In genomic region chr7:19016042-19016441, GRCm38 (mm10) we compare ENCODE assay signal across 26 mouse cellular contexts. TPM values are rescaled to one million over a fixed set of nuclear protein-coding genes. Genes with fewer than 3 reads are reported as not detected.
DNase-seq lines count a peak whose midpoint lies in the region; ATAC-seq and TF ChIP-seq lines count a peak whose summit lies in the region.
"Had no signal": no experiment of that assay in that cellular context is flagged by ENCODE, and none has a peak within 500 bp of the region (broad histone marks: within the 10 kb centered on the region; RNA-seq: fewer than 3 reads in every experiment).

No protein-coding gene starts in this region.

- no peaks in the 10 kb centered on the region for H3K27me3 ChIP-seq in liver, adult 2 months (ENCODE audit: control insufficient read depth, insufficient read depth, low read length)
- H3K27me3 ChIP-seq in liver, embryonic 11.5 days (replicated peaks; ENCODE audit: control insufficient read depth, insufficient read depth, low read length): peaks cover 9% of the 10 kb centered on the region
- H3K27me3 ChIP-seq in liver, embryonic 16.5 days (ENCODE audit: control insufficient read depth, insufficient read depth, low read depth, low read length): peaks cover 13% of the 10 kb centered on the region
- no peaks in the 10 kb centered on the region for H3K27me3 ChIP-seq in liver, postnatal 0 days (ENCODE audit: insufficient read depth, low read length)
- H3K27me3 ChIP-seq in liver, embryonic 12.5 days (replicated peaks): peaks cover 53% of the 10 kb centered on the region
- H3K27me3 ChIP-seq: Patski had no signal

- no peaks in the 10 kb centered on the region for H3K9me3 ChIP-seq in liver, embryonic 11.5 days (ENCODE audit: control insufficient read depth, low read length)
- no peaks in the 10 kb centered on the region for H3K9me3 ChIP-seq in liver, embryonic 16.5 days (replicated peaks; ENCODE audit: control insufficient read depth, low read length)
- H3K9me3 ChIP-seq in liver, postnatal 0 days (ENCODE audit: low read length): no peaks in the 10 kb centered on the region
- H3K9me3 ChIP-seq in liver, embryonic 12.5 days (replicated peaks): no peaks in the 10 kb centered on the region
- H3K9me3 ChIP-seq: G1E had no signal

- H3K36me3 ChIP-seq in liver, adult 2 months (ENCODE audit: control insufficient read depth, insufficient read depth, low read length): peaks cover 12% of the 10 kb centered on the region; the same call in 1 of the 2 replicates
- H3K36me3 ChIP-seq in liver, embryonic 11.5 days (ENCODE audit: control insufficient read depth, insufficient read depth, low read length): no peaks in the 10 kb centered on the region
- H3K36me3 ChIP-seq in liver, embryonic 16.5 days (ENCODE audit: control insufficient read depth, insufficient read depth): no peaks in the 10 kb centered on the region
- H3K36me3 ChIP-seq in liver, postnatal 0 days (replicated peaks; ENCODE audit: insufficient read depth, low read length): peaks cover 3% of the 10 kb centered on the region; the same call in 1 of the 2 replicates
- H3K36me3 ChIP-seq in liver, embryonic 12.5 days: 0 out of 2 replicates have a peak, but pooled peaks cover 5% of the 10 kb centered on the region
- H3K36me3 ChIP-seq: G1E had no signal

- no peaks in the 10 kb centered on the region for H3K79me2 ChIP-seq in liver, adult 2 months (ENCODE audit: control insufficient read depth, insufficient read depth, low read length)

- peak; percentile 97 for DNase-seq in liver, adult 2 months (ENCODE audit: extremely low read depth, low read depth, low spot score)
- DNase-seq in liver, embryonic 11.5 days (ENCODE audit: low spot score): no peak
- no peak for DNase-seq in liver
- DNase-seq in liver, postnatal 0 days: no peak
- DNase-seq: adrenal gland, adult 2 months; adrenal gland, adult 8-10 months; adrenal gland, postnatal 10 days; adrenal gland, postnatal 14 days; adrenal gland, postnatal 25 days; adrenal gland, postnatal 36 days; B cell, adult 2 months; cerebellum, adult 11 months; cerebellum, adult 11-12 months; cerebellum, adult 18-20 months had no signal

- TF ChIP-seq EP300 in liver, postnatal 0 days (IDR thresholded peaks at IDR 0.05; ENCODE audit: low read depth): peak; percentile 49; the same call in 1 of the 2 replicates

- no peak for TF ChIP-seq POLR2A in liver, adult 2 months (IDR thresholded peaks at IDR 0.05; ENCODE audit: extremely low read depth, insufficient read depth, low read length)

- peaks cover 50% of the 10 kb centered on the region for H3K4me1 ChIP-seq in liver, adult 2 months (ENCODE audit: control insufficient read depth, insufficient read depth, low read length)
- peaks cover 10% of the 10 kb centered on the region for H3K4me1 ChIP-seq in liver, embryonic 11.5 days (replicated peaks; ENCODE audit: control insufficient read depth, insufficient read depth, low read length)
- peaks cover 5% of the 10 kb centered on the region; the same call in 1 of the 2 replicates for H3K4me1 ChIP-seq in liver, embryonic 16.5 days (ENCODE audit: control insufficient read depth, low read depth, low read length)
- H3K4me1 ChIP-seq in liver, postnatal 0 days (ENCODE audit: insufficient read depth): peaks cover 18% of the 10 kb centered on the region
- peaks cover 31% of the 10 kb centered on the region for H3K4me1 ChIP-seq in liver, embryonic 12.5 days

- H3K9ac ChIP-seq in liver, adult 2 months (ENCODE audit: low read depth, low read length): peak overlapping the region; percentile 28; the same call in 1 of the 2 replicates
- H3K9ac ChIP-seq in liver, embryonic 11.5 days (ENCODE audit: low read depth, low read length): no peak overlapping the region
- no peak overlapping the region for H3K9ac ChIP-seq in liver, embryonic 16.5 days (ENCODE audit: low read depth, low read length)
- no peak overlapping the region for H3K9ac ChIP-seq in liver, postnatal 0 days (replicated peaks)
- no peak overlapping the region for H3K9ac ChIP-seq in liver, embryonic 12.5 days

- H3K4me2 ChIP-seq in liver, embryonic 11.5 days: no peak overlapping the region
- H3K4me2 ChIP-seq in liver, embryonic 16.5 days (ENCODE audit: low read depth, low read length): no peak overlapping the region
- H3K4me2 ChIP-seq in liver, postnatal 0 days (ENCODE audit: low read depth, low read length): no peak overlapping the region
- no peak overlapping the region for H3K4me2 ChIP-seq in liver, embryonic 12.5 days

- ATAC-seq in liver, embryonic 11.5 days (replicated peaks; ENCODE audit: low FRiP score): no peak
- peak; percentile 24; the same call in 1 of the 2 replicates for ATAC-seq in liver, embryonic 16.5 days (ENCODE audit: low read depth)
- peak; percentile 59 for ATAC-seq in liver, postnatal 0 days
- no peak for ATAC-seq in liver, embryonic 12.5 days
- ATAC-seq: activated CD4-positive, CD25-positive, alpha-beta regulatory T cell, adult 4 months; CD4-positive, CD25-positive, alpha-beta regulatory T cell, adult 4 months; Patski had no signal

- no peak overlapping the region for H3K4me3 ChIP-seq in liver, adult 2 months (ENCODE audit: insufficient read depth, low read depth, low read length)
- H3K4me3 ChIP-seq in liver, embryonic 11.5 days (ENCODE audit: low read depth, low read length): no peak overlapping the region
- no peak overlapping the region for H3K4me3 ChIP-seq in liver, embryonic 16.5 days (ENCODE audit: low read depth, low read length)
- H3K4me3 ChIP-seq in liver, postnatal 0 days (ENCODE audit: low read depth, low read length): no peak overlapping the region
- no peak overlapping the region for H3K4me3 ChIP-seq in liver, embryonic 12.5 days

- TF ChIP-seq CTCF in liver, adult 2 months (IDR thresholded peaks at IDR 0.05; ENCODE audit: low read depth, low read length): no peak
- TF ChIP-seq CTCF in liver, postnatal 0 days (IDR thresholded peaks at IDR 0.05; ENCODE audit: low read depth): no peak

- peak overlapping the region; percentile 94 for H3K27ac ChIP-seq in liver, adult 2 months (replicated peaks; ENCODE audit: insufficient read depth, low read depth, low read length)
- H3K27ac ChIP-seq in liver, embryonic 11.5 days (ENCODE audit: low read depth, low read length): no peak overlapping the region
- peak overlapping the region; percentile 46; the same call in 1 of the 2 replicates for H3K27ac ChIP-seq in liver, embryonic 16.5 days (ENCODE audit: low read length)
- H3K27ac ChIP-seq in liver, postnatal 0 days (ENCODE audit: low read depth): peak overlapping the region; percentile 82
- no peak overlapping the region for H3K27ac ChIP-seq in liver, embryonic 12.5 days

- WGBS in liver, adult 2 months: 26% methylated on average over 4 of the region's 4 CpGs
- 73% methylated on average over 4 of the region's 4 CpGs for WGBS in liver, embryonic 11.5 days
- WGBS in liver, embryonic 16.5 days (ENCODE audit: insufficient replicate concordance): 69% methylated on average over 4 of the region's 4 CpGs
- 72% methylated on average over 4 of the region's 4 CpGs for WGBS in liver, postnatal 0 days (ENCODE audit: insufficient replicate concordance)
- 67% methylated on average over 4 of the region's 4 CpGs for WGBS in liver, embryonic 12.5 days (ENCODE audit: insufficient replicate concordance)

RNA-seq across cellular contexts. Expression of gene Foxa3, which starts 7.3 kb away (rescaled TPM):
- 31.2 and 60.1 TPM in 2 replicates for total RNA-seq in liver, adult 2 months (2014; rRNA removed)
- 47.4 and 54.1 TPM in 2 replicates for polyA plus RNA-seq in liver, adult 2 months (2012; rRNA removed)
- 29.7 and 32.0 TPM in 2 replicates for polyA plus RNA-seq in liver, embryonic 11.5 days (2014; fragmentation: Nextera tagmentation; extraction: Ambion mirVana)
- polyA plus RNA-seq in liver, embryonic 16.5 days (2015; fragmentation: Nextera tagmentation; extraction: Ambion mirVana): 60.8 and 63.7 TPM in 2 replicates
- polyA plus RNA-seq in liver, postnatal 0 days (2015; fragmentation: Nextera tagmentation; extraction: Ambion mirVana): 61.0 and 84.0 TPM in 2 replicates
- polyA plus RNA-seq in liver, embryonic 12.5 days (2016; fragmentation: Nextera tagmentation; extraction: Ambion mirVana): 25.3 and 26.6 TPM in 2 replicates
- total RNA-seq: adrenal gland, adult 18-20 months; adrenal gland, adult 2 months; adrenal gland, postnatal 25 days; adrenal gland, postnatal 36 days; G1E; MEL had no signal
- polyA plus RNA-seq: brain, embryonic 14.5 days; CD4-positive, CD25-positive, alpha-beta regulatory T cell, adult 4 months; G1E had no signal

RNA-seq across cellular contexts. Expression of gene Sympk, which starts 8.1 kb away (rescaled TPM):
- 21.5 and 29.5 TPM in 2 replicates for total RNA-seq in liver, adult 2 months (2014; rRNA removed)
- 37.3 and 46.9 TPM in 2 replicates for polyA plus RNA-seq in liver, adult 2 months (2012; rRNA removed)
- polyA plus RNA-seq in liver, embryonic 11.5 days (2014; fragmentation: Nextera tagmentation; extraction: Ambion mirVana): 26.3 and 28.4 TPM in 2 replicates
- 13.8 TPM in 2 replicates for polyA plus RNA-seq in liver, embryonic 16.5 days (2015; fragmentation: Nextera tagmentation; extraction: Ambion mirVana)
- 6.9 and 7.1 TPM in 2 replicates for polyA plus RNA-seq in liver, postnatal 0 days (2015; fragmentation: Nextera tagmentation; extraction: Ambion mirVana)
- 30.3 and 33.3 TPM in 2 replicates for polyA plus RNA-seq in liver, embryonic 12.5 days (2016; fragmentation: Nextera tagmentation; extraction: Ambion mirVana)

RNA-seq across cellular contexts. Expression of gene Irf2bp1, which starts 12.2 kb away (rescaled TPM):
- 4.5 and 7.3 TPM in 2 replicates for total RNA-seq in liver, adult 2 months (2014; rRNA removed)
- polyA plus RNA-seq in liver, adult 2 months (2012; rRNA removed): 13.2 and 14.6 TPM in 2 replicates
- polyA plus RNA-seq in liver, embryonic 11.5 days (2014; fragmentation: Nextera tagmentation; extraction: Ambion mirVana): 23.3 and 24.9 TPM in 2 replicates
- polyA plus RNA-seq in liver, embryonic 16.5 days (2015; fragmentation: Nextera tagmentation; extraction: Ambion mirVana): 6.4 and 6.6 TPM in 2 replicates
- 6.3 and 8.8 TPM in 2 replicates for polyA plus RNA-seq in liver, postnatal 0 days (2015; fragmentation: Nextera tagmentation; extraction: Ambion mirVana)
- 20.1 and 22.3 TPM in 2 replicates for polyA plus RNA-seq in liver, embryonic 12.5 days (2016; fragmentation: Nextera tagmentation; extraction: Ambion mirVana)

RNA-seq across cellular contexts. Expression of gene Mypop, which starts 25.0 kb away (rescaled TPM):
- total RNA-seq in liver, adult 2 months (2014; rRNA removed): 0.54 and 0.65 TPM in 2 replicates
- 2.7 and 3.1 TPM in 2 replicates for polyA plus RNA-seq in liver, adult 2 months (2012; rRNA removed)
- polyA plus RNA-seq in liver, embryonic 11.5 days (2014; fragmentation: Nextera tagmentation; extraction: Ambion mirVana): 1.5 and 2.2 TPM in 2 replicates
- 0.12 and 0.48 TPM in 2 replicates for polyA plus RNA-seq in liver, embryonic 16.5 days (2015; fragmentation: Nextera tagmentation; extraction: Ambion mirVana)
- 0.39 and 0.55 TPM in 2 replicates for polyA plus RNA-seq in liver, postnatal 0 days (2015; fragmentation: Nextera tagmentation; extraction: Ambion mirVana)
- 1.3 and 1.7 TPM in 2 replicates for polyA plus RNA-seq in liver, embryonic 12.5 days (2016; fragmentation: Nextera tagmentation; extraction: Ambion mirVana)

RNA-seq across cellular contexts. Expression of gene Nanos2, which starts 28.8 kb away (rescaled TPM):
- not detected in 2 replicates for total RNA-seq in liver, adult 2 months (2014; rRNA removed)
- not detected in 2 replicates for polyA plus RNA-seq in liver, adult 2 months (2012; rRNA removed)
- polyA plus RNA-seq in liver, embryonic 11.5 days (2014; fragmentation: Nextera tagmentation; extraction: Ambion mirVana): not detected in 2 replicates
- polyA plus RNA-seq in liver, embryonic 16.5 days (2015; fragmentation: Nextera tagmentation; extraction: Ambion mirVana): not detected in 2 replicates
- not detected in 2 replicates for polyA plus RNA-seq in liver, postnatal 0 days (2015; fragmentation: Nextera tagmentation; extraction: Ambion mirVana)
- not detected in 2 replicates for polyA plus RNA-seq in liver, embryonic 12.5 days (2016; fragmentation: Nextera tagmentation; extraction: Ambion mirVana)
- total RNA-seq: adrenal gland, adult 18-20 months; adrenal gland, adult 2 months; adrenal gland, adult 8-10 months; adrenal gland, postnatal 10 days; adrenal gland, postnatal 14 days; adrenal gland, postnatal 25 days; adrenal gland, postnatal 36 days; CH12.LX; ES-E14; MEL had no signal
- polyA plus RNA-seq: adrenal gland, adult 2 months; C2C12; CD4-positive, CD25-positive, alpha-beta regulatory T cell, adult 4 months; G1E; Patski had no signal

Comparison
In these comparisons a context has a peak if more than half of its experiments do, and no peak if none do; other contexts are left out.
1. H3K27ac ChIP-seq: peak in liver, adult 2 months (single experiment), liver, embryonic 16.5 days (single experiment) and liver, postnatal 0 days (single experiment); none in liver, embryonic 11.5 days (single experiment) and liver, embryonic 12.5 days (single experiment).
2. ATAC-seq: peak in liver, embryonic 16.5 days (single experiment) and liver, postnatal 0 days (single experiment); none in liver, embryonic 11.5 days (single experiment) and liver, embryonic 12.5 days (single experiment).